Mouse (Mus musculus): ENCODE data around the gene Pfkfb3.
"Not testable (repeated sequence)": the region's sequence is repeated elsewhere in the genome, so short reads cannot be mapped to it uniquely, and the experiment has no call there.

Gene Pfkfb3

DNA sequence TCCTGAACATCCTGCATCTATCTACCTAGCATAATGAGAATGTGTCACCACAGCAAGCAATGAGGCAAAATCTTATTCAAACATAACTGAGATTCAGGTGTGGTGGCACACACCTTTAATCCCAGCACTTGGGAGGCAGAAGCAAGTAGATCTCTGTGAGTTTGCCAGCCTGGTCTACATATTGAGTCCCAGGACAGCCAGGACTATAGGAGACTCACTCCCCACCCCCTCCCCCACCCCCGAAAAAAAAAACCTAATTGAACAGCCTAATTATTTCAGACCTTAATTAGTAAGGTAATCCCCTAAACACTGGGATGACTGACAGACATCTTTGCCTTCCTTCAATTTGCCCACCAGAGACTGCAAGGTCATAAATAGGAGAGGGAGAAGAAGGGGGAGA is 2.2 kb downstream of the Pfkfb3 start:
- DNase-seq (ENCODE audit: low read depth, low spot score) = no peak

DNA sequence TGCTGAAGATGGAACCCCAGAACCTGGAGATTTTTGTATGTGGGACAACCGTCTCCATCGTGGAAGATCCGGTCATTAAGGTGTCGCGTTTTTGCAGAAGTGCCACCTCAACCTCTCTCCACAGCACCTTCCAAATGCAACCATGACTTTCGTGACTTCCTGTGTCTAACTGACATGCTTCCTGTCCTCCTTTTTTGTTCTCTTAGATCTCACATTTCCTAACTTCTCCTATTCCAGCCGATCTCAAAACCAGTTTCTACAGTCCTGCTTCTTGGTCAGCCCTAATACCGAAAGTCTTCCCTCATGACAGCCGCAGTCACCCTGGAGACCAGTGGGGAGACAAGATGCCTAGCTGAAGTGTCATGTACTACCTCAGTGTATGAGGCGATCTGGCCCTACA is 5.4 kb downstream of the Pfkfb3 start:
- peak; percentile 45 for DNase-seq (ENCODE audit: low read depth, low spot score)

DNA sequence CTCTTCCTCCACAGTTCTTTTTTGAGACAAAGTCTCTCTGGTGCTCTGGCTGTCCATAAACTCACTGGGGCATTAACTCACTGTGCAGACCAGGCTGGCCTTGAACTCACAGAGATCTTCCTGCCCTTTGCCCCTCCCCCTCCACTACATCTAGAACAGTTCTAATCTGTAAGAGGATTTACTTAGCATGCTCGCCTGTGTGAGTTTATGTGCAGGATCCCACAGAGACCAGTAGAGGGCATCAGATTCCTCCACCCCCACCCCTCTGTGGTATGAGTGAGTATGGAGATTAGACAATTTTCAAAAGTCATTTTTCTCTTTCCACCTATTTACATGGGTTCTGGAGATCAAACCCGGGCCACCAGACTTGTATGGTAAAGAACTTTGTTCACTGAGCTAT is 6.3 kb downstream of the Pfkfb3 start:
- peak; percentile 76 for DNase-seq (ENCODE audit: low read depth, low spot score)

DNA sequence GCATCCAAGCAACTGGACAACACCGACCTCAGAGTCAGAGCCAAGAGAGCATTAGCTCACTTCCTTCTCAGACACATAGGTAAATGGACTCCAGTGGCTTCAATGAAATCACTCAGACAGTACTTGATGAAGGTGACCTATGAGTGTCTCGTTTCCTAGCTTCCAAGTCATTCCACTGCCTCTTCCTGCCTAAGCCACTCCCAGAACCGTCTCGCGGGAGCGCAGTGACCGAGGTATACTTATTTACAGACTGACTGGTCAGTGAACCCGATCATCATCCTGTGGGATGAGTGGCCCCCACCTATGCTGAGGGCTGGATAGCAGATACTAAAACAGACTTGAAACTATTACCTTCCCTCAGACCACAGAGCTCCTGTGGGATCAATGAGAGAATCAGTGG is 7.8 kb downstream of the Pfkfb3 start:
- no peak for DNase-seq (ENCODE audit: low read depth, low spot score)

DNA sequence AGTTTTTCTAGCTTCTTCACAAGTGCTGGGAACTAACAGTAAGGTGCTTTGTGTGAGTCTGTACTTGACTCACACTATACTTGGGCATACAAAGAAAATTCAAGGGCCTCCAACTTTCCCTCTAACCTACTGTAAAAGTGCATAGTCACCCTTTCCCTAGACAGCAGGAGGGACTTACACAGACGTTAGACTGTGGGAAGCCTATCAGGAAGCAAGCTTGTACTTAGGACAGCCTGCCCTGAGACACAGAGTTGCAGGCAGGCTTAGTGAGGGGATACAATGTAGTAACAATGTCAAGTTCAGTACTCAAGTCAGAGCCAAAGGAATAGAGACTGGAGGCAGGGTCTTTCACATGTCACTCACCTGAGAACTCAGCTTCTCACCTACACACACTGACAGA is 8.5 kb downstream of the Pfkfb3 start:
- no peak for DNase-seq (ENCODE audit: low read depth, low spot score)

DNA sequence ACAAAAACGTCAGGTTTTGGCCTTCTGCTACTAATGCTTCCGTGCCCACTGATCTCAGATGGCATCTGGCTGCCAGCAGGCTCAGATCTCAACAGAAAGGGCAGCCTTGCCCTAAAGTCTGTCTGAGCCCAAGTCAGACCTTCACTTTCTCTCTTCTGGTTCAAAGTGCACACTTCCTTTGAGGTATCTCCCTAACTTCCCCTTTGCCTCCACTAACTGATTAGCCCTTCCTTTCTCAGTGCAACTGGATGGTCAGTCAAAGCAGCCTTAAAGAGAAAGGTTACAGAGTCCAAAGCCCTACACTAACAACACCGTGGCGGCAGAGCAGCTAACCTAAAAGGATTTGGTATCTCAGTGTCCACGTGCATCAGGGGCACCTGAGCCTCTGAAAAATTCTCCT is 9.5 kb downstream of the Pfkfb3 start:
- DNase-seq (ENCODE audit: low read depth, low spot score) = no peak

DNA sequence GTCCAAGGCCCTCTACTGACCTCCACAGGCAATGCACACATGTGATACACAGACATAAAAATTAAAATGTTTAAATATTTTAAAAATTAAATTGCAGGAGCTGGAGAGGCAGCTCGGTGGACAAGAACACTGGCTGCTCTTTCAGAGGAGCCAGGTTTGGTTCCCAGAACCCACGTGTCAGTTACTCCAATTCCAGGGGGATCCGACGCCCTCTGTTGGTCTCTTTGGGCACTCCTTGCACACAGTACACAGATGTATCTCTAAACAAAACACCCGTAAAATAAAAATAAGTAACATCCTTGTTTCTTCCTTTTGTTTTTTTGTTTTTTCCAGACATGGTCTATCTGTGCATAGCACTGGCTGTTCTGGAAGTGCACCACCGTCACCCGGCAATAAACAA is 10.7 kb downstream of the Pfkfb3 start:
- DNase-seq (ENCODE audit: low read depth, low spot score) = peak; percentile 35

DNA sequence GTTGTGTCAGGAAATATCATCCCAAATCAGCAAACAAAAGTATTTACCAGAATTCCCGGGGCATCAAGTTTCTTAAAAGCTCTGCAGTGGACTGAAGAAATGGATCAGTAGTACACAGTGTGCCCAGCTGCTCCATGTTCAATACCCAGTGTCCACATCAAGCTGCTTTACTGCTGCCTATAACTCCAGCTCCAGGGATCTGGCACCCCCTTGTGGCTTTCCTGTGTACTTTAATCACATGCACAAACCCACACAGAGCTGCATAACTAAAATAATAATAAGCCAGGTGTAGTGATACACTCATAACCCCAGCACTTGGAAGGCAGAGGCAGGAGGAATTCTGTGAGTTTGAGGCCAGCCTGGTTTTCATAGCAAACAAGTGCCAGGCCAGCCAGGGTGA is 11.2 kb downstream of the Pfkfb3 start:
- peak; percentile 77 for DNase-seq (ENCODE audit: low read depth, low spot score)

DNA sequence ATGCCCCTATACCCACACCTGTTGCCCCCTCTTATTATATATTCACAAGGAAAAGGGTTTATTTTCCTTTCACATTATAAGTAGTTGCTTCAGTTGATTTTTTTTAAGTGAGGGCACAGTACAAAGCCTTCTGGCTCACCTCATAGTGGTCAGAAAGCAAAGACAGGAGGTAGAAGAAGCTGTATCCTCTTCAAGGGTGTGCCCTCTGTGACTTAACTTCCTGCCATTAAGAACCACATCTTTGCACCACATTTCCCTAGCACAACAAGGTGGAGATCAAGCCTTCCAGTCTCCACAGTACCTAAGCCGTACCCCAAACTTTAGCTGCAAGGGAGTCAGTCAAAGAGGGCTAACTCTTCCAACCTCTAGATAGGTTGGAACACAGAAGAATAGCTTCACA is 11.8 kb downstream of the Pfkfb3 start:
- DNase-seq (ENCODE audit: low read depth, low spot score) = peak; percentile 36

DNA sequence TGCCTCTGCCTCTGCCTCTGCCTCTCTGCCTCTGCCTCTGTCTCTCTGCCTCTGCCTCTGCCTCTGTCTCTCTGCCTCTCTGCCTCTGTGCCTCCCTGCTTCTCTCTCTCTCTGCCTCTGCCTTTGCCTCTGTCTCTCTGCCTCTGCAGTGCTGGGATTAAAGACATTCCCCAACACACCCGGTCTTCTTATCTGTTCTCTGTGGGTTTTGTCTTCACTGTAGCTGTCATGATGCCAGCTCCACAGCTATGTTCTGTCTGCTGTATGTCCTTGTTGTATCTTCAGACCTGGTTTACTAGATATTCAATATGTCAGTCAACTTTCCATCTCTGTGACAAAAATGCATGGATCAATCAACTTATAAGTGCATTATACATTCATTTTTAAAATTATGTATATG is 12.3 kb downstream of the Pfkfb3 start:
- not testable (repeated sequence) for DNase-seq (ENCODE audit: low read depth, low spot score)

DNA sequence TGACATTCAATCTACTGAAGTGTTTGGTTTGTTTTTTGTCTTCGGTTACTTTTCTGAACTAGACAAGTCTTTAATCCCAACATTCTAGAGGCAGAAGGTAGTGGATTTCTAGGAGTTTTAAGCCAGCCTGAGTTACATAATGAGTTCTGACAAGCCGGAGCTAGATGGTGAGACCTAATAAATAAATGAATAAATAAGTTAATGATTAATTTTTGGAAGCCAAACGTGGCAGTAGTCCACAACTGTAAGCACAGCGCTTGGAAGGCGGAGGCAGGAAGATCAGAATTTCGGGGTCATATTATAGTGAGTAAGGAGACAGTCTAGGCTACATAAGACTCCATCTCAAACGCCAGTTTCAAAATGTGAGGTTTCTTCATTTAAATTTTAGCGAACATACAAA is 17.9 kb downstream of the Pfkfb3 start:
- DNase-seq (ENCODE audit: low read depth, low spot score) = no peak

DNA sequence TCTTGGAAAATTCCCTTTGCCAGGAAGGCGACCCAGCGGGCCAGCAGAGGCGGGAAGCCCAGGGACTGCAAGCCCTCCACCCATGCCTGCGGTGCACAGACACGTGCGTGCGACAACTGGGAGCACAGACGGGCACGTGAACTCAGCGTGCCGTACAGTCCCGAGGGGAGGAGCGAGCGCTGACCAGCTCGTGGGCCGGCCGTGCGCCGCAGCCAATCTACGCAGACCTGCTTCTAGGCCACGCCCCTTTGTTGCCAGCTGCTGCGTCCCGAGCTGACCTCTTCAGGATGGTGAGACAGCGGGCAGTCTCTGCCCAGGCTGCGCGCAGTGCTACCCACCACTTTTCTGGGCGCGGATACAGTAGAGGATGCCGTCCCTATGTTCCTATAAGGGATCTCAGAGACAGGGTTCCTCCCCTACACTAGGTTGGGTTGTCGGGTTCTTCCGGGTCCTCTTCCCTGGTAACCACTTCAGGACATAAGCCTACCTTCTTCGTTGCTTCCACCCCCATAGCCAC is 18.4 kb downstream of the Pfkfb3 start:
- peak; percentile 73 for DNase-seq (ENCODE audit: low read depth, low spot score)

DNA sequence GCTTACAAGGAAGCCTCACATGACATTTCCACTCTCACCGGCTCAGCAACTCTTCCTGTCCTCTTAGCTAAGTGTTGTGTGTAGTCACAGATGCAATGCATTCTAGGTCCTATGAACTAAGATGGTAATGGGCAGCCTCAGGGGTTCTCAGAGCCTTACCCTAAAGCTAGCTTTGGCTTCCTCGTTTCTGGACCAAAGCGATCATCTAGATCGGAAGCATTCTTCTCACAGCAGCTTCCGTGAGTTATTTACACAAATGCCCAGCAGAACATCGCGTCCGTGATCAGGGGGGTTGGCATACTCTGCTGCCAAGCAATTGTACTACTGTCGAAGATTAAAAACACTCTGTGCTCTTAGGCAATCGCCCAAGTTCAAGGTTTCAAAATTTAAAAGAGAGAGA is 19.1 kb downstream of the Pfkfb3 start:
- DNase-seq (ENCODE audit: low read depth, low spot score) = peak; percentile 31

DNA sequence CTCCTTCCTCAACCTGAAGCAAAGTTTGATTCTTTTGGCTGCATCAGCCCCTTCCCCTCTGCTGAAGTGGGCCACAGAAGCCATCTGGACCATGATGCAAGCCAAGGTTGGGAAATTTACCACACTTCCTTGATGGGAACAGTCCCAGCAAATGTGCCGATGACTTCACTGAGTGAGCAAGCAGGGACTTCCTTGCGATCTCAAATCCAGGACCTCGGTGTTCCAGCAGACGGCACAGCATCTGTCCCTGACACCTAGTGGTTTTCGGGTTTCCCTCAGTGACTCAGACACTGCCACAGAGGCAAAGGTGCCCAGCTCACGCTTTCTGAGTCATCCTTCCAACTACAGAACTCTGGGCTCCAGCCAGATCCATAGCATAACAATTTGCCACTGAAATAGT is 23.8 kb downstream of the Pfkfb3 start:
- no peak for DNase-seq (ENCODE audit: low read depth, low spot score)

DNA sequence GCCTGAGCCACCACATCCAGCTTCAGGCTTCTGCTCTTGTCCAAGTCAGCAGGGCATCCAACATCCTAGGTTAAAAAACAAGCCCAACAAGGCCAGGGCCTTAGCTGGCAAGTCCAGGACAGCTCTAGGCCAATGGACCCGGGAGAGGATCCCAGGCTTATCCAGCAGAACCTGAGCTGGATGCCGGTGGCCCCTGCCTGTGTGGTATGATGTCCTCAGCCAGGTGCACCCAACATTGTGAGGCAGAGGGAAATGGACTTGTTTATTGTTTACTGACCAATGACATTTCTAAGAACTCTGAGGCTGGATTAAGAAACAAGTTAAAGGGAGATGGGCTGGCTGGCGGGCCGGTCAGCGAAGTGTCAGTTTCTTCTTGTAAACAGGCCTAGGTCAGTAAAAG is 27.8 kb downstream of the Pfkfb3 start:
- no peak for DNase-seq (ENCODE audit: low read depth, low spot score)

DNA sequence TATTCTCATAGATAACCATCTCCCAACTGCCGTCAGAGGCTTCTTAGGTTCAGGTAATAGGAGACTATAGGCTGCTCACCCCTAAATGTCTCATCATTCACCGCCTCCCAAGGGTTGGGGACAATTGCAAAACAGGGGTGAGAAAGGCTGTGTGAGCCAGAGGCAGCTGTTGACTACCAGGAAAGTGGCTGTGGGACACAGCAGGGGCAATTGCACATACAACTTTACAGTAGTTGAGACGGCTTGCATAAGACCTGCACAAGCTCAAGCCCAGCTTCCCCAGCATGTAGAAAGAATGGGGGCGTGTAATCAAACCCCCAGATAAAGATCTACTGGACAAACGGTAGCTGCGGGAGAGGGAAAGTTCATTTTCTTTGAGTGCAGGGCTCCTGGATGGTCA is 29.1 kb downstream of the Pfkfb3 start:
- no peak for DNase-seq (ENCODE audit: low read depth, low spot score)

DNA sequence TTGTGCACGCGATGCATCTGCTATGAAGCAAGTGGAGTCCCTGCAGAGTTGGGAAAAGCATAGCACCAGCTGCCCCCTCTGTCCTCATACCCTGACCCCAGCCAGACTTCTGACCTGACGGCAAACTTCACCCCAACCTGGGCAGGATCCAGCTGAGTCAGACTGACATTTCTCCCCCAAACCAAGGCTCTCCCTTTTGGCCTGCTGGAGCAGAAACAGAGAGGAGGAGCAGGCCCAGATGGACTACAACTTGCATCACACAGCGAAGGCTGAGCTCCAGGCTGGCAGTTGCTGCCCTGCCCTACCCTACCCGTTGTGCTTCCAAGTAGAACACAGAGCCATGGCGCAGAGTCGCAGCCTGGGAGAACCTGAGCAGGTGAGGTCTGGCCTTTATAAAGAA is 32.1 kb downstream of the Pfkfb3 start:
- no peak for DNase-seq (ENCODE audit: low read depth, low spot score)

DNA sequence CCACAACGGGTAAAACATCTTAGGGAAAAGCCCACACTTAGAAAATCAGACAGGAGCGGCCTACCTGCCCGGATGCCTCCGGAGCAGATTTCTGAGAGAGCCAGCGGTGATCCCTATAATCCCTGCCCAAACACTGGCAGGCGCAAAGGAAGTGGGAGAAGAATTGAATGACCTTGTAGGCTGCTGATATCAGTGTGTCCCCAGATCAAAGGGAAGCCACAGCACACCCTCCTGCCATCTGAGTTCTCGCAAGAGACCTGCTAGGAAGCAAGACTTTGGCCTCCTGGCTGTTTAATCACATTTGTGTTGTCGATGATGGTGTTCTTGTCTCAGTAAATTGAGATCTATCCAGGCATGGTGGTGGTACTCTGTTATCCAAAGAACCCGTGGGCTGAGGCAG is 33.1 kb downstream of the Pfkfb3 start:
- no peak for DNase-seq (ENCODE audit: low read depth, low spot score)

DNA sequence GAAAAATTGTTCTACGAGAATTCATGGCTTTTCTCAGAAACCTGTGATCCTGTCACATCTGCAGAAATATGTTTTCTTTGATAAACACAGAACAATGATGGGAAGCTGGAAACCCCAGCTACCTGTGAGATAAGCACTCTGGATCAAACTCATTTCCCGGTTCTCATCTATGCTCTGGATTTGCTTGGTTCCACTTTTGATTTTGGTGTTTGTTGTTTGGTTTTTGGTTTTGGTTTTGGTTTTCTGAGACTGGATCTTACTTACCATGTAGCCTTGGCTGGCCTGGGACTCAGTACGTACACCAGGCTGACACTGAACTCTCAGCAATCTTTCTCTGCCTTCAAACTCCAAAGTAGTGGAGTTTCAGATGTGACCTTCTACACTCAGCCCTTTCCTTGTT is 38.0 kb downstream of the Pfkfb3 start:
- DNase-seq (ENCODE audit: low read depth, low spot score) = peak; percentile 26

DNA sequence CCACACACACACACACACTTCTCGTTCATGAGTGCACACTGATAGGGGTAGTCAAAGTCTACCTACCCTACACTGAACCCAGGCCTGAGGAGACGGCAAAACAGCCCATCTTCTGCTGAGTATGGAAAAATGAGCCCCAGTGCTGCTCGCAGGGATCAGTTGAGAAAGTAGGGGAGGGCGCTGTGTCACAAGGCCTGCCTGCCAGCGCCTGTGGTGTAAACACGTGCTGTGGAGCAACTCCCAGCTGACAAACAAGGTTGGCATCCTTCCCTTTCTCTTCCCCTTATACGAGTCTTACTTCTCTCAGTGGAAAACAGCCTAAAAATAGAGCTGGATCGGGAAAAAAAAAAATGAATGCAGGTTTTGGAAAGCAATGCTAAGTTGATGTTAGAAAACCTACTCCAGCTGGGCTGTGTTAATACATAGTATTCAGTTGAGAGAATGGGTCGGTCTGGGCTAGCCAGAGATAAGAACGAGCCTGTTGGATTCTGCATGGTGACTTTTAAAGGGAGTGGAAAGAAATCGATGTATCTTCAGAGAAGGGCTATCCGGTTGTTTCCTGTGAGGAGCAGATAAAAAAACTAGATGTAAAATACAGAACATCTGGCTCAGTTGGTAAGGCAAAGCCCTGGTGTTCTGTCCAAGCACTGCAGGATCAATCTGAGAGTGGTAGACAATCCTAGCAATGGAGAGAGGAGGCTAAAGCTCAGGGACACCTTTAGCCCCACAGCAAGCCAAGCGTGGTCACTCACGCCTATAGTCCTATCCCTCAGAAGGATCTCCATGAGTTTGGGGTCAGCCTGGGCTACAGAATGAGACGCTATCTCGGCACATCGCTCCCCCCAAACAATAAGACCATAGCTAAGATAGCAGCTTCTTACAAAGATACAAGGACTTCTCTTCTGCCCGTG is 40.6 kb downstream of the Pfkfb3 start:
- no peak for DNase-seq (ENCODE audit: low read depth, low spot score)

DNA sequence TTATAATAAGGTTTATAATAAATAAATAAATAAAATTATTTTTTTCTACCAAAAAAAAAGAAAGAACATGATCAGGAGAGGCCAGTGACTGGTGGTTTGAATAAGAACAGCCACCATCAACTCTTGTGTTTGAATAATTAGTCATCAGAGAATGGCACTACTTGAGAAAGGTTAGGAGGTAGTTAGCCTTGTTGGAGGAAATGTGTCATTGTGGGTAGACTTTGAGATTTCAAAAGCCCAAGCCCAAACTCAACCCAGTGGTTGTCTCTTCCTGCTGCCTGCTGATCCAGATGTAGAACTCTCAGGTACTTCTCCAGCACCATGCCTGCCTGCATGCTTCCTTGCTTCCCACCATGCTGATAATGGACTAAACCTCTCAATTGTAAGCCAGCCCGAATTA is 41.8 kb downstream of the Pfkfb3 start:
- DNase-seq (ENCODE audit: low read depth, low spot score) = no peak

DNA sequence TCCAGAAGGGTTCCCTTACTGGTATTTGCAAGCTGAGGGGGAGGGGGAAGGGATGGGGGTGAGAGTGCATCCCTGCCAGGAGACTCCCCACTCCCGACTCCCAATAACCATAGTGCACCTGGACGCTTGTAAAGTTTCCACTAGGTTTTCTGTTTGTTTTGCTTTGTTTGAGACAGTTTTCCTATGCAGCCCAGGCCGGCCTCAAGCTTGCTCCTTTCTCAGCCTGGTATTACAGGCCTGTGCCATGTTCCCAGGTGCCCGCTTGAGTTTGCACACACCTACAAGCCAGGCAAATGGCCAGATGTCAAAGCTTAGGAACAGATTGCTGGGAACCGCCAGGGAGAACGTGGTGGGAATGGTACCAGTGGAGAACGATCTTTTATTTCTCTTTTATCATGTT is 50.1 kb downstream of the Pfkfb3 start:
- no peak for DNase-seq (ENCODE audit: low read depth, low spot score)

DNA sequence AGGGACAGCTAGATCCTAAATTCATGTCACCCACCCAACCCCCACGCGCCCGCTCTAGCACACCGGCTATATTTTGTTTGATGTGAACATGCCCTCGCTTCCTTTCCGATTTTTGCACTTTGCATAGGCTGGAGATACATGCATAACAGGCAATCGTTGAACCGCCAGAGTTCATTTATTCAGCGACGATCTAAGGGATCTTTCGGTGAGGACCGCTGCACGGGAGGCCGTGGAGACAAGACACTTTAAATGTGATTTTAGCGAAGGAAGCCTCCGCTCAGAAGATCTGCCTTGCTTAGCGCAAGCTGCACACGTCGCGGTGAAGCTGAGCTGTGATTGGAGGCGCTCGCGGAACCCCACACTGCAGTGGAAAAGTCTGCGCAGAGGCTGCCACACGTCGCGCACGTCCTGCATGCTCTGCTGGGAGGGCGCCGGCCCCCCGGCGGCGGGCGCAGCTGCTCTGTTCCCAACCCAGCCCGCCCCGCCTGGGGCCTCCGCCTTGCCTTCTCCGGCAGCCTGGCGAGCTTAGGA is 50.9 kb downstream of the Pfkfb3 start:
- DNase-seq (ENCODE audit: low read depth, low spot score) = peak; percentile 87
